Mouse (Mus musculus) R1 (cell line): ENCODE results near the gene Ppp4c.

Experiments used
- DNase-seq: peaks from one replicate; pipeline ENCODE4 v3.0.0-alpha.2; 2018; ENCODE audit warnings: low read depth, low spot score

Ppp4c gene

DNA sequence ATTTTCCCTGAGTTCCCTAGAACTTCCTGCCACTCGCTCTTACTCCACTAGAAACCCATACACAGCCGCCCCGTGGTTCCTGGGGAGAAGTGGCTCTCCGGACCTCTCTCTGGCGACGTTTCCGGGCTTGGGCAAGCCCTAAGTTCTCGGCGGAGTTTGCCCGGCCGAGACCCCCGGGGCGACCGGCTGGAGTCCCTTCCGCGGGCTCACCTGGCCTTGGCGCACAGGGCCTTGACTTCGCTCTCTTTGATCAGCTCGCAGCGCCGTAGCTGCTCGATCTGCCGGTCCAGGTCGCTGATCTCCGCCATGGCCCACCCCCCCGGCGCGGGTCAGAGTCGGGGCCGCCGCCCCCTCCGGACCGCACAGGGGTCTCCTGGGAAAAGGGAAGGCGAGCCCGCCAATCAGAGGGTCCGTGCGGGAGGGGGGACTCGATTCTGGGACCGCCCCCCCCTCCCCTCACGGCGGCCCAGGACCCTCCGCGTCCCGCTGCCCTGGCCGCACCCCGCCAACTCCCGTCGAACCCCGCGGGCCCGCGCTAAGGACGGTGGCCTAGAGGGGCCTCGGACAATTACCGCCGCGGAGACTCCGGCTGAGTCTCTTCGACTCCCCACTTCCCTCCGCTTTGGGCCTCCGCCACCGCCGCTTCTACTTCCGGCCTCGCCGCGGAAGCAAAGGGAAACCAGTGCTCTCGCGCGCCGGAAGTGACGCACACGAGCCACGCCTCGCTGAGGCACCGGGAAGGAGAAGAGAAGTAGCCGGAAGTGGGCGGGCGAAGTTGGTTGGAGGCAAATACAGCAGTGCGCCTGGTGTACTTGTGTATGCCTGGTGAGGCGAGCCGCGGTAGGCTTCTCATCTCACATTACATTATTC is at the start of gene Ppp4c:
Ppp4c (minus strand) TSS at position 646 of the 870 bp plus-strand sequence.
- DNase-seq = peak; percentile 99

DNA sequence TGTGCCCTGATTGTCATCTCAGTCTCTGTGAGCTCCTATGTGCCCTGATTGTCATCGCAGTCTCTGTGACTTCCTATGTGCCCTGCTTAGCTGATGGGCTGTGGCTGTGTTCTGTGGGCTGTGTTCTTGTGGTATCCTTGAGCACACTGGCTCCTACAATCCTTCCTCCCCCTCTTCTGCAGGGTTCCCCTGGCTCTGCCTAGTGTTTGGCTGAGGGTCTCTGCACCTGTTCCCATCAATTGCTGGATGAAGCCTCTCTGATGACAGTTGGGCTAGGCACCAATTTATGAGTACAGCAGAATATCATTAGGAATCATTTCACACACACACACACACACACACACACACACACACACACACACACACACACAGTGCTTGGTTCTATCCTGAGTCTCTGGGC is 41.0 kb upstream of the Ppp4c start:
- DNase-seq = no peak

DNA sequence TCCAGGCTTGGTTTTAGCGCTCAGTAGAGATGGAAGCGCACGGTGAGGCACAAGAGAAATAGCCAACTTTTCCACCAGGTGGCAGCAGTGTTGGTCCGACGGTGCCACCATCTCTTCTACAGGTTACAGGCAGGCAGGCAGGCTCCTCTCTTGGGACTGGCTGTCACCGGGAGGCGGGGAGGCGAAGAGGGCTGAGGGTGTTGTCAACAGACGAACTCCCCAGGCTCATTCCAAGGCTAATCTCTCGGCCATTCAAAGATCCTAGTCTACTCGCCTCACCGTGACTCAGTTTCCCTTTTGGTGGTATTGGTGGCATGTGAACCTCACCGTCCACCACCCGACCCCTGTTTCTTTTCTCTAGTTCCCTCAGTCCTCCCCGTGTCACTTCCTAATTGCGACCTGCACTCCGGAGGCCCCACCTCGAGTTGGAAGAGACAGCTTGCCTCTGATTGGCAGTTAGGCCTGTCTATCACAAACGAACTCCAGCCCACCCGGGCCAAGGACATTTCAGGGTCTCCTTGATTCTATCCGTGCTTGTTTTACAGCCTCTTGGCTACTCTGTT is 39.8 kb upstream of the Ppp4c start:
- DNase-seq = peak; percentile 97

DNA sequence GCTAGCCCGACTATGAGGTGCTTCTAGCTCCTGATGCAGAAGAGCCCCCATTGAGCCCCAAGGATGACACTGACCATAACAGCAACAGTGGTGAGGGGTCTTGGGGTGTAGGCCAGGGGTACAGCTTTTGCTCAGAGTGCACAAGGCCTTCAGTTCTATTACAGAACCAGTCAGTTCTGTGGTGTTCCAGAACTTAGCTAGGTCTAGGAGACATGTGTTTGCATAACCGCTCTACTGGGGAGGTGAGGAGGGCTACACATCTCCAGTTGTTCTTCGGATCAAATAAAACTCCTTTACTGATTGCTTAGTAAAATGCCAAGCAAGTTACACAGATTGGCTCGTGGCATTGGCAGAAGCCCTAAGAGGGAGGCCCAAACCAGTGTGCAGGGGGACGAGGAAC is 39.2 kb upstream of the Ppp4c start, which contains the start of gene 4930451I11Rik:
4930451I11Rik (minus strand) TSS at position 101 of the 400 bp plus-strand sequence.
- DNase-seq = no peak

DNA sequence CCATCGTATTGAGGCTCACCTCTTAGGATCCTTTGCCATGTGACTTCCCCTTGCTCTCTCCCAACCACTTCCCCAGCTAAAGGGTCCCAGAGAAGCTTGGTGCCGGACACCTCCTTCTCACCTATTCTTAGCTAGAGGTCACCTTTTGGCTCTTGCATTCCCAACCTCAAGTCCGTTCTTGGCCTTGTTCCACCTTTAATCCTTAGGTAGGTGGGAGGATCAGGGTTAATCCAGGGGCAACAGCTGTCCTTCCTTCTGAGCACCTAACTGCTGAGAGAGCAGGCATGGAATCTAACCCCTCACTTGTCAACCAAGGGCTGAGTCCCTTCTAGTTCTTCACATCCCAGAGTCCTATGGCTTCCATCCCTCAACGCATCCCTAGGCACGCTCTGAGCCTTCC is 33.7 kb upstream of the Ppp4c start:
- DNase-seq = no peak

DNA sequence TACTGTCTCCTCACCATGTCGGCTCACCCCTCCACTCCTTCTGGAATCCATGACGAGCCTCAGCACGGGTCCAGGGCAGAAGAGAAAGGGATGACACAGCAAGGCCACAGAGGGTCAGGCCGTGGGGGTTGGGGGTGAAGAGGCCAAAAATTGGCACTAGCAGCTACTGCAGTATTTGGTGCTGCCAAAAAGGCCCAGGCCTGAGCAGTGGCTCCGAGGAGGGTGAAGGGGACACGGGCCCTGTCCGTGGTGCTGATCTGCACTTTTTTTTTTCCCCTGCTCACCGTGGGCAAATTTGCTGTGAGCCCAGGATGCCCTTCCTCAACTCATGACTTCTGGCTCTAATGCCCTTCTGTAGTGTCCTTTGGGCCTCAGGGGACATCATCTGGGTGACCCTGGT is 33.1 kb upstream of the Ppp4c start:
- DNase-seq = no peak

DNA sequence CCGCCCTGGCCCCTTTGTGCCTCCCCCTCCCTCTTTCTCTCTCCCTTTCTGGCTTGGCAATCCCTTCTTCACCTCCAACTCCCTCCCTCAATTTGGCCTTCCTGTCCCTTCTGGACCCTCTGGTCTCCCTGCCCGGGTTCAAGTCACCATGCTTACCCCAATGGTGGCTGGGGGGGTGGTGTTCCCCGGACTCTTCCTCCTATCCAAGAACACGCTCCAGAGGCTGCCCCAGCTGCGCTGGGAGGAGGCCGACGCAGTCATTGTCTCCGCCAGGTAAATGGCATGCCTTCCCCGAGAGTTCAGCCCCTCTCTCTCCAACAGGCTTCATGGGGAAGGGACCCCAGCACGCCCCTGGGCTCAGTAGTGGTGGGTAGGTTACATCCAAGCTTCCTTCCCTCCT is 31.6 kb upstream of the Ppp4c start:
- DNase-seq = no peak

DNA sequence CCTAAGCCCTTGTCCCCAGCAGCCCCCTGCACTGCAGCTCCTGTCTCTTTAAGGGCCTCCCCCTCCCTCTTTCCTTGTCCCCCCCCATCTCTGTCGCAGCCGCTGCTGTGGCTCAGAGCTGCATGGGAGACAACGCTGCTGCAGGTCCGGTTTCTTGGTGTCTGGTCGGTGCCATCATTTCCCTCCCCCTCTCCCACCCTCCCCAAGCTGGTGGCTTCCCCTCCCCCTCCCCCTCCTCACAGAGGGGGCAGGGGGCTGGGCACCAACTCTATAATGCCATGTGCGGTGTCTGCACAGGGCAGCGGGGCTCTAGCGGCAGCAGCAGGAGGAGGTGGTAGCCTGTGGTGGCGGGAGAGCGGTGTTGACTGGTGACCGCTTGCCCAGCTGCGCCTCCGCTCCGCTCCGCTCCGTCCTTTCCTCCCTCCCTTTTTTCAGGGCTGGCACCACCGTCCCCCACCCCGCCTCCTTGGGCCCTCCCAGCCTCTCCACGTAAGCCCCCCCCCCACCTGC is 31.0 kb upstream of the Ppp4c start:
- no peak for DNase-seq

DNA sequence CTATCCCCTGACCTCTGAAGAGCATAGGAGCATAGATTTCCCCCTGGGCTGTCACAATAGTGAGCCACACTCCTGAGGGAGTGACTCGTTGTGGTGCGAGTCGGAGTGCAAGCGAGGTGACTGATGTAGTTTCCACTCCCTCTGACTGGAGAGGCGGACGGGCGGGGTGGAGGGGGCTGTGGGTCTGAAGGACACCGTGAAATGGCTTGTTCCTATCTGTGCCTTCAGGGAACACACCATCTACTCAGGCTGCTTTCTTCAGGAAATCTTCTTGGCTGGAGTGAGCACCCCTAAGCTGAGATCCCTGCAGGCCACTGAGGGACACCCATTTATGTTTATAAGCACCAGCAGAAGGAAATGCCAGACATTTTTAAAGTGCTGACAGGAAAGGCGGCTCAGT is 30.4 kb upstream of the Ppp4c start:
- no peak for DNase-seq

DNA sequence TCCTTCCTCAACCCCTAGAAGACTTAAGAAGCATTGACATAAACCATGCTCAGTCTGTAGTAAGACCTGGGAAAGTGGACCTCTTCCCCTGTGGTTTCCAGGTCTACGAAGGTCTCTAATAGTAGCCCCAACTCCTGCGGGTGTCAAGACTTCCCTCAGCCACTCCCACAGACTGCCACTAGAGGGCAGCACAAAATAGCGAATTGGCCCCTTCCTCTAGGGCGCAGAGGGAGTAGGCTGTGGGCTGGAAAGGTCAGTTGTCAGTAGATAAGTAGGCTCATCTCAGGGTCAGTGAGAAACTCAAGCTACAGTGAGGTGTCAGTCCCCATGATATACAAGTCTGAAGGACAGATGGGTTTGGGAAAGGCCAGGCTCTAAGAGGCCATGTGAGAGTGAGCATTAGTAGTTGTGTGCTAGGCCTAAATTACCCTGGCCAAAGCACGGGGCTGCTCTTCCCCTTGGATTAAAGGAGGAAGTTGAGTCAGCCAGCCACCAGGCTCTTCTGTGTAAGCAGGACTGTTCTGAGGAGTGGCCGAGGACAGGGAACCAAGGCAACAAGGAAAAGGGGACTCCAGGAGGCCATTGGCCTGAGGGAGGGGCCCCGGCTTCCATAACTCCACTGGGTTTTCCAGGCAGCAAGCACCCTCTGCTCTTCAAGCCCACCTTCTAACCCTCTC is 29.7 kb upstream of the Ppp4c start:
- DNase-seq = peak; percentile 84

DNA sequence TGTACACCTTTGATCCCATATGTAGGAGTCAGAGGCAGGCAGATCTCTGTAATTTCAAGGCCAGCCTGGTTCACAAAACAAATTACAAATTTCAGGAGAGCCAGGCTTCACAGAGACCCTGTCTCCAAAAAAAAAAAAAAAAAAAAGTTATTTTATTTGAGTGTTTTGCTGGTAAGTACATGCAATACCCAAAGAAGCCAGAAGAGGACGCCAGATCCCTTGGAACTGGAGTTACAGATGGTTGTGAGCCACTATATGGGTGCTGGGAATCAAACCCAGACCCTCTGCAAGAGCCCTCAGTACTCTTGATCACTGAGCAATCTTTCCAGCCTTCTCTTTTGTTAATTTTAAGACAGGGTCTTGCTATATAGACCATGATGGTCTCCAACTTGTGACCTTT is 26.5 kb upstream of the Ppp4c start:
- no peak for DNase-seq

DNA sequence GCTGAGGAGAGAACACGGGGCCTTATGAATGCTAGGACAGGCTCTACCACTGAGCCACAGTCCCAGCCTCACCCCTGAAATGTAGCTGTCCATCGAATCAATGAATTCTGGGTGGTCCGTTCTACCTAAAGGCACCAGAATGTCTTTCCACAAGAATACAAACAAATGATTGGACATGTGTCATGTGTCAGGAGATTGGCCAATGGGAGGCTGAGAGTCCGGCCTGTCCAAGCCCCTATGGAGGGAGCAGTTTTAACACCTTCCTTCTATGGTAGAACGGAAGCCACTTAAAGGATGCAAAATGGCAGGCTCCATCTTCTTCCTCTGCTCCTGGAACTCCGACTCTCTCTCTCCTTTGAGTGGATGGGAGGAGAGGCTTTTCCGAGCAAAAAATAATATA is 25.3 kb upstream of the Ppp4c start:
- peak; percentile 75 for DNase-seq

DNA sequence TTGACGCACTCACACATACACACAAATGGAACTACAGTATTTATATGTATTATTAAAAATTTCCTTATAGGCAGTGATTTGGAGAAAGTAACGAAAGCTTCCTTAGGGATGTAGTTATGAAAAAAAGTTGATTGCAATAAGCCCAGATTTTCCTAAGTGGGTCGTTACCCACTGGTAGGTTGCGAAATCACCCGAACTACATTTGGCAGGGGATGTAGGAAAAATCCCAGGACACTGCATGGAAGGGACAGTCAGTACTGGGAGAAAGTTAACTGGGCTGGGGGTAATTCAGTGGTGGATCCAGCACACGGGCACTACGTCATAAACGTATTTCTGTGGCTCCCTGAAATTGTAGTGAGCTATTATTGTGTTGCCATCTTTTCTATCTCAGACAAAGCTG is 24.2 kb upstream of the Ppp4c start:
- no peak for DNase-seq

DNA sequence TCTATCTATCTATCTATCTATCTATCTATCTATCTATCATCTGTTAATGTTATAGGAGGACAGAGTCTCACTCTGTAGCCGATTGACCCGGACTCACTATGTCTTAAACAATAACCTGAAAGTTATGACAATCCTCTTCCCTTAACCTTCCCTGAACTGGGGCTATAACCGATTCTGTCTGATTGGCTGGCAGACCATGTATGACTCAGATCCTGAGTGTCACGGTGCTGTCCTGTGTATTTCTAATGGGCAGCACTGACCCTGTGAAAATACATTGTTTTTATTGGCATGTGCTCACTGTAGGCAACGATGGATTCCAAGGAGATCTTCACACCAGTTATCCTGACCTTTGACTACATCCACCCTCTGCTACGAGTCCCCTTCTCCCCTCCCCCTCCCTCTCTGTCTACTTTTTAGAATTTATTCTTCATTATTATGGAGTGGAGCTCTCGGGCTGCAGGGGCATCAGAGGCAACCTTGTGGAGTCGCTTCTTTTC is 23.5 kb upstream of the Ppp4c start:
- no peak for DNase-seq

DNA sequence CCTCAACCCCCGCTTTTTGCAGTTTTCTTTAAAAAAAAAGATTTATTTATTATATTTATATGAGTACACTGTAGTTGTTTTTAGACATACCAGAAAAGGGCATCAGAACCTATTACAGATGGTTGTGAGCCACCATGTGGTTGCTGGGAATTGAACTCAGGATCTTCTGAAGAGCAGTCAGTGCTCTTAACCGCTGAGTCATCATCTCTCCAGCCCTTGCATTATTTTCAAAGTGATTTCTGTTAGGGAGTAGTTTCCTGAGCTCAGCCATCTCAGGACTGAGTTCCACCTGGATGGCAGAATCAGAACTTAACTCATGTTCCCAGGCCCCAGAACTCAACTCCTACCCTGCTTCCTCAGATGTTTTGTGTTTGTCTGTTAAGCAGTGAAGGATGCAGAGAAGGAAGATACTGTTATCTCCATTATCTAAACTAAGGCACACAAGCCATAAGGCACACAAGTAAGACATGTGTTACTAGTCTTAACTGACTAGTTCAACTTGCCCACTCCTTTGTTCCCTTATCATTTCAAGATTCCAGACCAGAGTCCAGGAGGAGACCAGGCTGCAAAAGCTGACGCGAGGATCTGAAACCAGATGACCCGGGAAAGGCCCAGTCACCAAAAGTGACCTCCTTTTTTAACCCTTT is 17.6 kb upstream of the Ppp4c start:
- no peak for DNase-seq

DNA sequence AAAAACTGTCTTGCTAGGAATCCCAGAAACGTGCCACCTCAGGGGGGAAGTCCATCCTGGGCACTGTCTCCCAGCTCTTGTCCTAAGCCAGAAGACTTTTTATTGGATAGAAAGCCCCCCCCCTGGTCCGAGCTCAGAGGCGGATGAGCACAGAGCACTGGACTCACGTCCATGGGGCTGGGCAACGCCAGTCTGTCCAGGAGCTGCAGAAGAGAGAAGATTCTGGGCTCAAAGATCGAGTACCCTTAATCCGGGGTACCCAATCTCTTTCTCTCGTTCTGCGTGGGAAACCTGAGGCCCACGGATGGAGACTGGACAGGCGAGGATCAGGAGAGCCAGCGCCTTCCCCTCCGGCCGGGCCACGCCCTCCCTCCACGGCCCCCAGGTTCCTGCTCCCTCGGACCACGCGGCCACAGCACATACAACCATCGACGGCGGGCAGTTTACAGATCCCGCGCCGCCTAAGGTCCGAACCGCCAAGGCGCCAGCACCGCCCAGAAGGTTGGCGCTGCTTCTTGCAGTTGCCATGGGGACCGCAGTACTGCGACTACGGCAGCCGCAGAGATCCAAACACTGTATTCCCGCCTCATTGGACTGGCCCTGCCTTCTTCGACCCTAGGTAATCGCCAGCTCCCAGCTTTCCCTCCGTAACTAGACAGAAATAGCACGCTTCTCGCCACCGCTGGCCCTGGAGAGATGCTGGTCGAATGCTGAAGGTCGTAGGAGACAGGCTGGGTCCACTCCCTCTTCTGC is 16.6 kb upstream of the Ppp4c start:
- DNase-seq = peak; percentile 94

DNA sequence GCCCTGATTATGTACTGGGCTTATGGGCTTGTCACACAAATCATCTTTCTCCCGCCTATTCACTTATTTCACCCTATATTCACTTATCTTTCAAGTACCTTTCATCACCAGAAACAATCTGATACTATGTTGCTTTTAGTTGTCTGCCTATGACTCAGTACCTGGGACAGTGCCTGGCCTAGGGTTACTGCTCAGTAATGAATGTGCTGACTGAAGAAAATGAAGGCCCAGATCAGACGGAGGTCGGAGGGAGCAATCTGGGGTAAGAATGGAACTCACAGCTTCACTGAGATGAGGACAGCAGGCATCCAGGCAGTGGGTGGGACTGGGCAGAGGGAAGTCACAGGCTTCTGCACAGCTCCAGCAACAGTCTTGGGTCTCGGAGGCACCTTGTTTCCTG is 15.1 kb upstream of the Ppp4c start:
- DNase-seq = no peak

DNA sequence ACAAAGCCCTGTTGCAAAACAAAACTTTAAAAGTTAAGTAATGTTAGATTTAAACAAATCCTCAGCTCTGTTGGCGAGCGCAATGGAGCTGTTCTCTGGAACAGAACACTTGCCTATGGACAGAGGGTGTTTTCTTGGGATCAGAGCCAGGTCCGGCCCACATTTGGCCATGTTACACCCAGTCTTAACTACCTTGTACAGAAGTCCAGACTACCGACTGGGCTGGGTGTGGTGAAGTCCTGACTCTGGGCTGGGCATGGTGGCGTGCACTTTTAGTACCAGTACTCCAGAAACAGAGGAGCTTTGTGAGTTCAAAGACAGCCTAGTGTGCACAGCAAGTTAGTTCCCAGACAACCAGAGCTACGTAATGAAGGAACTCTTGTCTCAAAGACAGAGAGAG is 14.7 kb upstream of the Ppp4c start:
- no peak for DNase-seq

DNA sequence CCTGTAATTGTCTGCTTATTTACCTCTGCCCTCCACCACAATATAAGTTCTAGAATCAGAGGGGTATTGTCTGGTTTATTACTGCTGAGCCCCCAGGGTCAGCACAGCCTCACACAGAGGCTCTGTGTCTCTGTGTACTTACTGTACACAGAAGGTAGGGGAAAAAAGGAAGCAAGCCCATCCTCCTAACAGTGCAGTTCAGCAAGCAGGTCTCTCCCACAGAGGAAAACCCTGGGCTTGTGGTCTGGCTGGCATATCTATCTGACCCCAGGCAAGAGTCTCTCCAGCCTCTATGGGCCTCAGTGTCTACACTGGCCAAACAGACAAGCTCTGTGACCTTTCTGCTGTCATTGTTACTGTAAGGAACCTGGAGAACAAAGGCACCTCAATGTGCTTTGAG is 11.5 kb upstream of the Ppp4c start:
- DNase-seq = no peak

DNA sequence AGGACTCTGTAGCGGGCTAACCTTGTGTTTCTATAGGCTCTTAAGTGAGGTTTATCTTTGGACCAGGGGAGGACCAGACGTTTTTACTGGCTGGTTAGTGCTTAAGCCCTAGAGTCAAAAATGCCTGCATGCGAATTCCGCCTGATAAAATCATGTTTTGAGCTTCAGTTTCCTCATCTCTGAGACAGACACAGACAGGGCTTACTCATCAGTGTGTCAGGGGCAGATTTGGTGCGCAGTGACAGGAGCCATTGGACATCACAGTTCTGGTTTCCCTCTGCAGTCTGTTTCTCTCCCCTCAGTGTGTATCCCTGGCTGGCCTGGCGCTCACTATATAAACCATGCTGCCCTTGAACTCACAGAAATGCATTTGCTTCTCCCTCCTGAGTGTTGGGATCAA is 10.9 kb upstream of the Ppp4c start:
- DNase-seq = no peak
